Mouse (Mus musculus) G1E (cell line): Measurements from ENCODE around the gene Map4k2. TPM values are rescaled to one million over a fixed set of nuclear protein-coding genes. Genes with fewer than 3 reads are reported as not detected.

Source experiments
- ATAC-seq: 2 replicates; pipeline ENCODE4 v1.8.0; 2016; ENCODE audit warnings: mild to moderate bottlenecking; ENCODE audit not compliant: insufficient number of reproducible peaks, poor library complexity, low FRiP score, severe bottlenecking; ENCODE audit errors: extremely low read depth
- DNase-seq: peaks from one replicate; pipeline ENCODE4 v3.0.0; 2012; ENCODE audit warnings: low spot score
- H3K27me3 ChIP-seq: 2 replicates; pipeline ENCODE4 v1.6.1; 2012; ENCODE audit warnings: mild to moderate bottlenecking, low read length, inconsistent platforms; ENCODE audit not compliant: insufficient read depth
- H3K36me3 ChIP-seq: replicated peaks from 2 replicates; pipeline ENCODE3; 2012; ENCODE audit warnings: mild to moderate bottlenecking, inconsistent platforms
- H3K4me1 ChIP-seq: 2 replicates; pipeline ENCODE4 v1.6.1; 2012; ENCODE audit warnings: low read depth, low read length, inconsistent platforms, mixed read lengths; ENCODE audit not compliant: insufficient read depth
- H3K4me3 ChIP-seq: 2 replicates; pipeline ENCODE4 v1.5.1; 2012; ENCODE audit warnings: low read depth, mild to moderate bottlenecking, inconsistent platforms, low read length, moderate library complexity, mixed read lengths
- H3K9me3 ChIP-seq: replicated peaks from 2 replicates; pipeline ENCODE4 v1.6.1; 2012; ENCODE audit warnings: inconsistent platforms
- CTCF ChIP-seq: IDR thresholded peaks from 2 replicates; pipeline ENCODE4 v1.5.1; 2012; ENCODE audit warnings: low read depth, low read length, inconsistent platforms, mixed read lengths
- GATA1 ChIP-seq: IDR thresholded peaks from 2 replicates; pipeline ENCODE4 v1.6.1; 2012; ENCODE audit warnings: borderline replicate concordance, low read length, inconsistent platforms, mixed read lengths
- GATA2 ChIP-seq: IDR thresholded peaks from 2 replicates; pipeline ENCODE4 v1.6.1; 2012; ENCODE audit warnings: low read depth, low read length, inconsistent platforms, borderline replicate concordance
- POLR2AphosphoS5 ChIP-seq: IDR thresholded peaks from 2 replicates; pipeline ENCODE4 v1.6.1; 2012; ENCODE audit warnings: low read depth, low read length, inconsistent platforms; ENCODE audit not compliant: insufficient replicate concordance
- TAL1 ChIP-seq: conservative IDR thresholded peaks from 2 replicates; pipeline ENCODE4 v1.6.1; 2012; ENCODE audit warnings: low read depth, low read length, inconsistent platforms, mixed read lengths
- polyA plus RNA-seq: library from polyadenylated mRNA; stranded (reverse); fragments of >175 nt; gene quantifications from 2 replicates; pipeline ENCODE4 v1.2.3, GENCODE M21; 2012
- total RNA-seq, 2 experiments: library from RNA; stranded (forward) in 1 of 2; stranded (reverse) in 1 of 2; fragments of 200-1000 nt in 1 of 2; fragments of >200 nt in 1 of 2; fragmentation: Nextera tagmentation in 1 of 2; gene quantifications; 2 replicates each; pipeline ENCODE4 v1.2.3; 2014 to 2017

Map4k2 gene
- total and polyA plus RNA-seq, 3 experiments: 13.2 to 26.6 (median 13.4) TPM

DNA sequence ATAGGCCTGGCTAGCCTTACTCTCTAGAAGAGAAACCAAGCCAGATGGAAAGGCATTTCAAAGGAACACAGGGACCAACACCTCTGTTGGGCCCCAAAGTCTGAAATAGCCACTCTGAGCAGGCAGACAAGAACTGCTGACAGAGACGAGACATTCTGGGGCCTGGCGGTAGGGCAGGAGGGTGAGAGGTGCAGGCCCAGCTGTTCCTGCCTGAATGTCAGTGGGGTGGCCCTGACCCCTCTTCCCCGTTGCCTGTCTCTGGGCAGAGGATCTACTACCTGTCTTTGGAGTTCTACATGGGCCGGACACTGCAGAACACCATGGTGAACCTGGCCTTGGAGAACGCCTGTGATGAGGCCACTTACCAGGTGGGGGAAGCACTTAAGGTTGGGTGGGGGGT is 44.5 kb downstream of the Map4k2 start:
- Histone ChIP-seq H3K4me3 (no peak overlapping the region), H3K36me3 (peaks cover 9% of the 10 kb centered on the region), H3K27me3 (peaks cover 50% of the 10 kb centered on the region), H3K4me1 (peaks cover 15% of the 10 kb centered on the region), H3K9me3 (no peaks in the 10 kb centered on the region)
- ATAC-seq: no peak
- no peak for TF ChIP-seq GATA2
- no peak for TF ChIP-seq POLR2AphosphoS5
- TF ChIP-seq TAL1: no peak
- TF ChIP-seq GATA1: no peak
- no peak for TF ChIP-seq CTCF
- DNase-seq: no peak

- ATAC-seq (no peak), DNase-seq (no peak)
These were observed 44.9 kb downstream of the Map4k2 start for GRCm38 (mm10) chr19:6385821-6386220.

DNA sequence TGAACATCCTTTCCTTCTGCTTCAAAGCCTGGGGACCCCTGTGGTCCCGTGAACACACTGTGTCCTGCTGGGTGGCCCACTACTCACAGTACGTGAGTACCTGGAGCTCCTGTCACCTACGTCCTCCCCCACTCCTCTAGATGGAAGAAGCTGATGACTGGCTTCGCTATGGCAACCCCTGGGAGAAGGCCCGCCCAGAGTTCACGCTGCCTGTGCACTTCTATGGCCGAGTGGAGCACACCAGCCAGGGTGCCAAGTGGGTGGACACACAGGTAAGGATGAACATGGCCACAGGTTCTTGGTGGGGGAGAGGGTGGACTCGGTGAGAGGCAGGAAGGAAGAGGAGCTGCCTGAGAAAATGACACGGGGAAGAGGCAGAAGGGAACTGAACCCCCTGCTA is 45.3 kb downstream of the Map4k2 start:
- no peak overlapping the region for H3K4me3 ChIP-seq
- H3K9me3 ChIP-seq: no peaks in the 10 kb centered on the region
- H3K27me3 ChIP-seq: peaks cover 56% of the 10 kb centered on the region
- DNase-seq: no peak
- TF ChIP-seq POLR2AphosphoS5 (no peak), GATA2 (no peak), TAL1 (no peak), GATA1 (no peak), CTCF (no peak)
- ATAC-seq: no peak
- peaks cover 15% of the 10 kb centered on the region for H3K4me1 ChIP-seq
- H3K36me3 ChIP-seq: peaks cover 1% of the 10 kb centered on the region

More at GRCm38 (mm10) chr19:6385821-6386220, 44.9 kb downstream of the Map4k2 start:
- Histone ChIP-seq H3K4me1 (peaks cover 15% of the 10 kb centered on the region), H3K36me3 (peaks cover 5% of the 10 kb centered on the region), H3K9me3 (no peaks in the 10 kb centered on the region), H3K4me3 (no peak overlapping the region), H3K27me3 (peaks cover 54% of the 10 kb centered on the region)
- TF ChIP-seq CTCF (no peak), TAL1 (no peak), GATA1 (no peak), POLR2AphosphoS5 (no peak), GATA2 (no peak)

- no peak for DNase-seq
- H3K9me3 ChIP-seq: no peaks in the 10 kb centered on the region
- no peak overlapping the region for H3K4me3 ChIP-seq
- peaks cover 56% of the 10 kb centered on the region for H3K27me3 ChIP-seq
- no peaks in the 10 kb centered on the region for H3K36me3 ChIP-seq
- H3K4me1 ChIP-seq: peaks cover 19% of the 10 kb centered on the region
- no peak for TF ChIP-seq CTCF
- TF ChIP-seq GATA2: no peak
- TF ChIP-seq TAL1: no peak
- no peak for TF ChIP-seq POLR2AphosphoS5
- no peak for TF ChIP-seq GATA1
- no peak for ATAC-seq
These were observed 47.1 kb downstream of the Map4k2 start for GRCm38 (mm10) chr19:6388006-6388405.

- Histone ChIP-seq H3K27me3 (peaks cover 52% of the 10 kb centered on the region), H3K9me3 (no peaks in the 10 kb centered on the region), H3K36me3 (no peaks in the 10 kb centered on the region), H3K4me3 (no peak overlapping the region), H3K4me1 (peaks cover 19% of the 10 kb centered on the region)
- no peak for ATAC-seq
- DNase-seq: no peak
- TF ChIP-seq GATA1 (no peak), POLR2AphosphoS5 (no peak), CTCF (no peak), TAL1 (no peak), GATA2 (no peak)
These were observed 48.9 kb downstream of the Map4k2 start for GRCm38 (mm10) chr19:6389803-6390202.

DNA sequence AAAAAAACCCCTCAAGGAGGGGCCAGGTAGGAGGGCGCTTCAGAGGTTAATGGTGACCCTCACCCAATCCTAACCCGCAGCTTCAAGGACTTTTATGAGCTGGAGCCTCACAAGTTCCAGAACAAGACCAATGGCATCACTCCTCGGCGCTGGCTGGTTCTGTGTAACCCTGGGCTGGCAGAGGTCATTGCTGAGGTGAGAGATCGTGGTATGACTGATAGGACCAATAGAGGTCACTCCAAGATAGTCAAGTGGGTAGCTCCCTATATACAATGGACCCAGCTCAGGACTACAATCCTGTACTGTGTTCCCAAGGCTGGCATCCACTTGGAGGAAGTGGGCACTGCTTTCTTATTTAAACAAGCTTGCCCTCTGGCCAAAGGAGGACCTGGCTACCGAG is 49.3 kb downstream of the Map4k2 start:
- Histone ChIP-seq H3K36me3 (no peaks in the 10 kb centered on the region), H3K4me1 (peaks cover 15% of the 10 kb centered on the region; the same call in 1 of the 2 replicates), H3K9me3 (no peaks in the 10 kb centered on the region), H3K4me3 (no peak overlapping the region), H3K27me3 (peaks cover 48% of the 10 kb centered on the region)
- DNase-seq (no peak), ATAC-seq (no peak)
- TF ChIP-seq GATA1 (no peak), CTCF (no peak), POLR2AphosphoS5 (no peak), TAL1 (no peak), GATA2 (no peak)
